Mouse (Mus musculus): ENCODE measurements around the gene Muc4. TPM values are rescaled to one million over a fixed set of nuclear protein-coding genes. Genes with fewer than 3 reads are reported as not detected.

The Muc4 gene
- total and polyA plus RNA-seq, 2 experiments from 2014 or later: 0.23 TPM; not detected in 1

- peak; percentile 84 for ATAC-seq (ENCODE audit: insufficient read depth, low read depth)
- Histone ChIP-seq H3K4me2 (ENCODE audit: low read depth, low read length) (no peak overlapping the region), H3K27ac (ENCODE audit: low read depth) (peak overlapping the region; percentile 75), H3K4me1 (ENCODE audit: control insufficient read depth, insufficient read depth) (peaks cover 13% of the 10 kb centered on the region), H3K27me3 (ENCODE audit: control insufficient read depth, insufficient read depth, low read length) (no peaks in the 10 kb centered on the region), H3K9ac (replicated peaks; ENCODE audit: low read depth, low read length) (no peak overlapping the region), H3K9me3 (replicated peaks; ENCODE audit: control insufficient read depth, low read length) (no peaks in the 10 kb centered on the region), H3K36me3 (replicated peaks; ENCODE audit: control insufficient read depth, insufficient read depth, low read length) (peaks cover 41% of the 10 kb centered on the region), H3K4me3 (ENCODE audit: low read depth, low read length) (no peak overlapping the region)
- TF ChIP-seq CTCF (IDR thresholded peaks at IDR 0.05; ENCODE audit: low read depth) (no peak), EP300 (IDR thresholded peaks at IDR 0.05; ENCODE audit: low read depth) (no peak)
- peak; percentile 69 for DNase-seq (ENCODE audit: low spot score)
- WGBS: 19% methylated on average over 10 of the region's 10 CpGs
Observed at GRCm38 (mm10) chr16:32821772-32822449, 86.2 kb downstream of the Muc4 start.

DNA sequence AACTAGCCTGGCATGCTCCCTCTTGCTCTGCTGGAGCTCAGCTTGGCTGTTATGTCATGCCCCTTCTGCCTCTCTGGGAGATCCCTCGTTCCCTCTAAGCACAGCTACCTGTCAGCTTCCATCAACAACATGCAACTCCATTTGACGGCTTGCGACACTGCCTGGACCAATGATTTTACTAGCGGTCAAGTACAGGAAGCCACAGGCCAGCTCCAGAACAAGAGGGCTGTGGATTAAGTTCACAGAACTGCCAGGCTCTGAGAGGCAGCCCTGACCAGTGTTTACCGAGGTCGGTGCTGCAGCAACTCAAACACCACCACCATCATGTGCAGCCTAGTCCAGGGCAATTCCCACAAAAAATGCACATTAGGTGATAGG, 86.8 kb downstream of the Muc4 start:
- no peaks in the 10 kb centered on the region for H3K27me3 ChIP-seq (ENCODE audit: control insufficient read depth, insufficient read depth, low read length)
- no peak overlapping the region for H3K9ac ChIP-seq (replicated peaks; ENCODE audit: low read depth, low read length)
- H3K27ac ChIP-seq (ENCODE audit: low read depth): peak overlapping the region; percentile 75
- no peaks in the 10 kb centered on the region for H3K9me3 ChIP-seq (replicated peaks; ENCODE audit: control insufficient read depth, low read length)
- 38% methylated on average over 6 of the region's 6 CpGs for WGBS
- no peak overlapping the region for H3K4me3 ChIP-seq (ENCODE audit: low read depth, low read length)
- ATAC-seq (ENCODE audit: insufficient read depth, low read depth) (peak; percentile 13; the same call in 1 of the 2 replicates), DNase-seq (ENCODE audit: low spot score) (no peak)
- H3K4me2 ChIP-seq (ENCODE audit: low read depth, low read length): no peak overlapping the region
- TF ChIP-seq CTCF (IDR thresholded peaks at IDR 0.05; ENCODE audit: low read depth) (no peak), EP300 (IDR thresholded peaks at IDR 0.05; ENCODE audit: low read depth) (no peak)
- H3K4me1 ChIP-seq (ENCODE audit: control insufficient read depth, insufficient read depth): peaks cover 13% of the 10 kb centered on the region
- H3K36me3 ChIP-seq (replicated peaks; ENCODE audit: control insufficient read depth, insufficient read depth, low read length): peaks cover 46% of the 10 kb centered on the region

GRCm38 (mm10) chr16:32822881-32823280, 87.2 kb downstream of the Muc4 start:
- no peak for TF ChIP-seq CTCF (IDR thresholded peaks at IDR 0.05; ENCODE audit: low read depth)
- no peak for TF ChIP-seq EP300 (IDR thresholded peaks at IDR 0.05; ENCODE audit: low read depth)
- Histone ChIP-seq H3K36me3 (replicated peaks; ENCODE audit: control insufficient read depth, insufficient read depth, low read length) (peaks cover 51% of the 10 kb centered on the region), H3K9ac (replicated peaks; ENCODE audit: low read depth, low read length) (no peak overlapping the region), H3K27me3 (ENCODE audit: control insufficient read depth, insufficient read depth, low read length) (no peaks in the 10 kb centered on the region), H3K4me2 (ENCODE audit: low read depth, low read length) (no peak overlapping the region), H3K9me3 (replicated peaks; ENCODE audit: control insufficient read depth, low read length) (no peaks in the 10 kb centered on the region), H3K27ac (ENCODE audit: low read depth) (peak overlapping the region; percentile 75), H3K4me3 (ENCODE audit: low read depth, low read length) (no peak overlapping the region), H3K4me1 (ENCODE audit: control insufficient read depth, insufficient read depth) (peaks cover 13% of the 10 kb centered on the region)
- 64% methylated on average over 5 of the region's 5 CpGs for WGBS
- DNase-seq (ENCODE audit: low spot score) (no peak), ATAC-seq (ENCODE audit: insufficient read depth, low read depth) (no peak)

DNA sequence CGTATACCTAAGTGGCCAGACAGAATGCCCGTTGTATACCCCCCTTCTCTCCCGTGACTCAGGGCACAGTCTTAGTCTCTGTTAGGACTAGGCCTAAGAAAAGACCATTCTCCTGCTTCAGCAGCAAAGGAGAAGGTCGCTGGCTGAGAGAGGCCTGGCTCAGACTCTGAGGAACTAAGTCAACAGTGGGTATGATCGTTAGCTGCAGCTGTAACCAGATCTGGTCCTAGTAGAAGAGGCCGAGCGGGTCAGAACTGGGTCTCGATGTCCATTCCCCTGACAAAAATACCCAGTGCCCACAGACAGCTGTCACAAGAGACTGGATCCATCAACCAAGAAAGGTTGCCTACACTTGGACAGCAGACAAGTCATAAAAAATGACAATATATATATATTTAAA, 87.8 kb downstream of the Muc4 start:
- Histone ChIP-seq H3K4me1 (ENCODE audit: control insufficient read depth, insufficient read depth) (peaks cover 13% of the 10 kb centered on the region), H3K4me3 (ENCODE audit: low read depth, low read length) (no peak overlapping the region), H3K4me2 (ENCODE audit: low read depth, low read length) (no peak overlapping the region), H3K36me3 (replicated peaks; ENCODE audit: control insufficient read depth, insufficient read depth, low read length) (peaks cover 57% of the 10 kb centered on the region), H3K9ac (replicated peaks; ENCODE audit: low read depth, low read length) (no peak overlapping the region), H3K9me3 (replicated peaks; ENCODE audit: control insufficient read depth, low read length) (no peaks in the 10 kb centered on the region), H3K27ac (ENCODE audit: low read depth) (no peak overlapping the region), H3K27me3 (ENCODE audit: control insufficient read depth, insufficient read depth, low read length) (no peaks in the 10 kb centered on the region)
- DNase-seq (ENCODE audit: low spot score): no peak
- ATAC-seq (ENCODE audit: insufficient read depth, low read depth): no peak
- 90% methylated on average over 8 of the region's 8 CpGs for WGBS
- TF ChIP-seq EP300 (IDR thresholded peaks at IDR 0.05; ENCODE audit: low read depth) (no peak), CTCF (IDR thresholded peaks at IDR 0.05; ENCODE audit: low read depth) (no peak)

GRCm38 (mm10) chr16:32824061-32824460, 88.4 kb downstream of the Muc4 start:
- DNase-seq (ENCODE audit: low spot score): no peak
- no peak overlapping the region for H3K4me2 ChIP-seq (ENCODE audit: low read depth, low read length)
- H3K4me1 ChIP-seq (ENCODE audit: control insufficient read depth, insufficient read depth): peaks cover 13% of the 10 kb centered on the region
- ATAC-seq (ENCODE audit: insufficient read depth, low read depth): no peak
- H3K36me3 ChIP-seq (replicated peaks; ENCODE audit: control insufficient read depth, insufficient read depth, low read length): peaks cover 63% of the 10 kb centered on the region
- no peak overlapping the region for H3K4me3 ChIP-seq (ENCODE audit: low read depth, low read length)
- H3K9ac ChIP-seq (replicated peaks; ENCODE audit: low read depth, low read length): no peak overlapping the region
- WGBS: 87% methylated on average over 13 of the region's 13 CpGs
- H3K27ac ChIP-seq (ENCODE audit: low read depth): no peak overlapping the region
- H3K27me3 ChIP-seq (ENCODE audit: control insufficient read depth, insufficient read depth, low read length): no peaks in the 10 kb centered on the region
- TF ChIP-seq EP300 (IDR thresholded peaks at IDR 0.05; ENCODE audit: low read depth): no peak
- no peak for TF ChIP-seq CTCF (IDR thresholded peaks at IDR 0.05; ENCODE audit: low read depth)
- H3K9me3 ChIP-seq (replicated peaks; ENCODE audit: control insufficient read depth, low read length): no peaks in the 10 kb centered on the region

DNA sequence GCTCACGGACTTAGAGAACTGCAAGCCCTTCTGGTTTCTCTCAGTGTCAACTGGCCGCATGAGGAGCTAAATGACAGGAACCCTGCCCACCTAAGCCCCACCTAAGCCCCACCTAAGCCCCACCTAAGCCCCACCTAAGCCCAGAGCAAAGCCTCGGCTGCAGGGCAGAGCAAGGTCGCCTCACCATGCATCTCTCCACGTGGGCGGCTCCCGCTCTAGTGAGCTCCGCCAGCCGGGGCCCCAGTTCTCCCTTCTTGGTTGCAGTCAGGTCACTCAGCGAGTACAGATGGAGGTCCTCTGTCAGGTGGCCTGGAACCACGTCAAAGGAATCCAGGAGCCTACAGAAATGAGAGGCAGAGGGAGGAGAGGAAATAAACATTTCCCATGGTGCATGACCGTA, 89.7 kb downstream of the Muc4 start:
- H3K4me1 ChIP-seq (ENCODE audit: control insufficient read depth, insufficient read depth): peaks cover 13% of the 10 kb centered on the region
- no peak overlapping the region for H3K4me3 ChIP-seq (ENCODE audit: low read depth, low read length)
- WGBS: 45% methylated on average over 12 of the region's 12 CpGs
- DNase-seq (ENCODE audit: low spot score): no peak
- H3K9me3 ChIP-seq (replicated peaks; ENCODE audit: control insufficient read depth, low read length): no peaks in the 10 kb centered on the region
- peaks cover 76% of the 10 kb centered on the region for H3K36me3 ChIP-seq (replicated peaks; ENCODE audit: control insufficient read depth, insufficient read depth, low read length)
- no peak overlapping the region for H3K9ac ChIP-seq (replicated peaks; ENCODE audit: low read depth, low read length)
- TF ChIP-seq CTCF (IDR thresholded peaks at IDR 0.05; ENCODE audit: low read depth) (no peak), EP300 (IDR thresholded peaks at IDR 0.05; ENCODE audit: low read depth) (no peak)
- no peak for ATAC-seq (ENCODE audit: insufficient read depth, low read depth)
- H3K4me2 ChIP-seq (ENCODE audit: low read depth, low read length): no peak overlapping the region
- no peaks in the 10 kb centered on the region for H3K27me3 ChIP-seq (ENCODE audit: control insufficient read depth, insufficient read depth, low read length)
- no peak overlapping the region for H3K27ac ChIP-seq (ENCODE audit: low read depth)

Measured in heart, postnatal 0 days (tissue).